Mouse (Mus musculus) gastrocnemius, postnatal 25 days (tissue): Measurements from ENCODE around the gene Jchain. TPM values are rescaled to one million over a fixed set of nuclear protein-coding genes. Genes with fewer than 3 reads are reported as not detected.

ENCODE experiments used
- DNase-seq: peaks from one replicate; pipeline ENCODE4 v3.0.0; 2022
- total RNA-seq, 2 experiments: library from RNA; stranded (reverse); gene quantifications; 1 replicate in 1 of 2; 2 replicates in 1 of 2; pipeline ENCODE4 v1.2.3; 2021

Jchain gene
- total RNA-seq, 2 experiments from 2014 or later, result 0.32 to 0.33 TPM

DNA sequence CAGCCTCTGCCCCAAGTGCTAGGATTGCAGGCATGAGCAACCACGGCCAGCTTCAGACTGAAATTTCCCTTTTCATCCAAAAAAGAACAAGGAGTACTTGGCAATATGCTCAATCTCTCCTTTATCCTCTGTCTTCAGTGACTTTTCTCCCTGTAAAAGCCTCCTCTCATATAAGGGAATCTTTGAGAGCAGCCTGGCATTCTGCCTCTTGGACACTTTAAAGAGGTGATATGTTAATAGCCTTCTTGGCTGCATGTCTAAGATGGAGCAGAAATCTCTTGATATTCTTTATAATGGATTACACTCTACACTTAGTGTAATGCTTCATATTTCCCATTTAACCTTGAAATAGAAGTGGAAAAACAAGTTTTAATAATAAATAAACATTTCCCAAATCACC is 3.2 kb upstream of the Jchain start:
- no peak for DNase-seq

- DNase-seq, result no peak
These were observed 8.5 kb downstream of the Jchain start for GRCm38 (mm10) chr5:88519232-88519631.

- DNase-seq, result no peak
These were observed 18.7 kb downstream of the Jchain start for GRCm38 (mm10) chr5:88508990-88509389.

DNA sequence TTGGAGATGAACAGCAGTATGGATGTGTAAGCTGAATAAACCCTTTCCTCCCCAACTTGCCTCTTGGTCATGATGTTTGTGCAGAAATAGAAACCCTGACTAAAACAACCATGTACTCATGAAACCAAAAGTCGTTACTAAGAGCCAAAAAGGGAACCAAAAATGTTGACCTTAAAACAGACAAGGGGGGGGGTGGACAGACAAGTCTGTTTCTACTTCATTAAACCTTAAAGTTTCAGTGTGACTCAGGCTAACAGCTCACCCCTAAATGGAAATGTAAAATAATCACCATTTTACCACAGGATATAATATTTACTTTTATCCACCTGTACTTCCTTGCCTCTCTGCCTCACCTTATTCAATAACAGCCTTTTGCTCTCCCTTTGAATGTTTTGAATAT is 19.1 kb downstream of the Jchain start:
- no peak for DNase-seq

- DNase-seq, result no peak
These were observed 27.9 kb downstream of the Jchain start for GRCm38 (mm10) chr5:88499781-88500180.

DNA sequence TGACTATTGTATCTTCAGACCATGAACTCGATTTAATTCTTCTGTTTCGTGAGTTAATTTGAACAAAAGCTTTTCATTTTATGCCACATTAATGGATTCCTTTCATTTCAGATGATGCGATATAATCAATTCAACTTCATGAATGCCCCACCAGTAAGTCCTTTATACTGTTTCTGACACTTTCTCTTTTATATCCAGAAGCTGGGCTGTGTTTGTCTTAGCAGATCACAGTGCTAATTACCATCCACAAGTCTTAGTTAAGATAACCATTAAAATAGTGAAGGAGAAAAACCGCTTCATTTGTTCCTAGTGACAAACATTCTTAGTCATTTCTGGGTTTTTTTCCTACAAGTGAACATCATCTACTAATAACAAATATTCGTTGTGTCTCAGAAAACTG is 36.6 kb downstream of the Jchain start:
- DNase-seq, result no peak

DNA sequence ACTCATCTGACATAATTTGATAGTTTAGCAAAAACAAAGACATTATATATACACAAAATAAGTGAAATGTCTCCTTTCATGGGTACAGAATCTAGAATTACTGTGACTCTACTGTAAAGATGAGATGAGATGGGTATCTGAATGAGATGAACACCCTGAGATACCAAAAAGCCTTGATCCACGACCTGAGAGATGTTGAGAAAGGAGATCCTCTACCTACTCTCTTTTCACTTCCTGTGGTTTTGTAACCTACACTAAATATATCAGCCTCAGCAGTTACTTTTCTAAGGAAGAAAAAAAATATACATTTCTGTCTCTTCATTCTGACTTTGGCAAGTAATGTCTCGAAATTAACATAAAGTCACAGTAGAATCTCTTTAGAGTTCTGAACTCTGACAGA is 38.7 kb downstream of the Jchain start:
- DNase-seq, result no peak

DNA sequence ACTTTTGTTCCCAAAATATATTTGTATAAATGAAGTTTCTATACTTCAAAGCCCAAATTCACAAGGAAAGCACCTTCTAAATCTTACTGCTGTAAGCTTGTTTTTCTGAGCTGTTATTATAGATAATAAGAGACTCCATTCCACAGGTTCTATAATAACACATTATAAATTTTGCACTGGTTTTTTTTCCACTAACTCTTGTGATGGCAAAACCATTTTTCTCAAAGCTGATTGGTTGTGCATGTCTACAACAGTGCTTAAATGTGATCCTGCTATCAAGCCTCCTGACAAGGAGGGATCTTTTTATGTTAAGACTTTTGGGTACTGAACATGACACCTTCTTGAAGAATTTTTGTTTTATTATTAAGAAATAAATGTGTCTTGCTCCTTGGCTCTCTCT is 40.0 kb downstream of the Jchain start, which contains the start of gene Enam:
TSS of gene Enam (plus strand) at position 301 of the 400 bp plus-strand sequence.
- DNase-seq, result no peak

Other genes starting within 250 kb of the Jchain start
- not detected for gene Prol1, start 210.6 kb downstream of the Jchain start, total RNA-seq
- gene Amtn, start 151.8 kb downstream of the Jchain start, total RNA-seq, result not detected
- gene Ambn, start 71.9 kb downstream of the Jchain start, total RNA-seq, result not detected
- gene Enam, start 39.9 kb downstream of the Jchain start, total RNA-seq, result not detected
- gene Utp3, start 26.6 kb upstream of the Jchain start, total RNA-seq, result 10 to 100 TPM; 21.7 to 22.5 TPM
- 1 to 10 TPM; 6.8 to 8.4 TPM for gene Rufy3, start 37.1 kb upstream of the Jchain start, total RNA-seq
- 100 to 1,000 TPM; 129 to 140 TPM for gene Grsf1, start 148.3 kb upstream of the Jchain start, total RNA-seq
- gene Mob1b, start 193.0 kb upstream of the Jchain start, total RNA-seq, result 10 to 100 TPM; 24.5 to 26.3 TPM
- gene Dck, start 237.1 kb upstream of the Jchain start, total RNA-seq, result 1 to 10 TPM; 1.4 to 2.1 TPM